Mouse (Mus musculus) forebrain, embryonic 15.5 days (tissue): Measurements from ENCODE around the gene Snx5. TPM values are rescaled to one million over a fixed set of nuclear protein-coding genes. Genes with fewer than 3 reads are reported as not detected.

Experiments used
- ATAC-seq: fragments of 200-750 bp; cut with Nextera tagmentation; replicated peaks from 2 replicates; pipeline ENCODE4 v1.8.0; 2017; ENCODE audit warnings: mild to moderate bottlenecking, moderate TSS enrichment, moderate library complexity
- H3K27ac ChIP-seq: fragments of 300-500 bp; sonication (generic); replicated peaks from 2 replicates; pipeline ENCODE4 v1.5.1; 2015; ENCODE audit warnings: mild to moderate bottlenecking, inconsistent platforms
- H3K27me3 ChIP-seq: fragments of 300-500 bp; sonication (generic); 2 replicates; pipeline ENCODE4 v1.6.1; 2015; ENCODE audit warnings: inconsistent platforms
- H3K36me3 ChIP-seq: fragments of 300-500 bp; sonication (generic); 2 replicates; pipeline ENCODE4 v1.6.1; 2015; ENCODE audit warnings: mild to moderate bottlenecking, inconsistent platforms
- H3K4me1 ChIP-seq: fragments of 300-500 bp; sonication (generic); 2 replicates; pipeline ENCODE4 v1.6.1; 2015; ENCODE audit warnings: inconsistent platforms
- H3K4me2 ChIP-seq: fragments of 300-500 bp; sonication (generic); replicated peaks from 2 replicates; pipeline ENCODE4 v1.6.1; 2015; ENCODE audit warnings: mild to moderate bottlenecking, inconsistent platforms
- H3K4me3 ChIP-seq: fragments of 300-500 bp; sonication (generic); 2 replicates; pipeline ENCODE4 v1.5.1; 2015; ENCODE audit warnings: mild to moderate bottlenecking, inconsistent platforms
- H3K9ac ChIP-seq: fragments of 300-500 bp; sonication (generic); replicated peaks from 2 replicates; pipeline ENCODE4 v1.6.1; 2015; ENCODE audit warnings: mild to moderate bottlenecking, inconsistent platforms
- H3K9me3 ChIP-seq: fragments of 300-500 bp; sonication (generic); 2 replicates; pipeline ENCODE4 v1.6.1; 2016; ENCODE audit warnings: inconsistent platforms
- WGBS: fragments of 180-500 bp; shearing (Covaris S2); methylation state at CpG from one replicate; pipeline ENCODE4 v1.1.7; 2015; ENCODE audit warnings: mixed read lengths; 5-methylcytosine and 5-hydroxymethylcytosine counted together
- polyA plus RNA-seq: library from polyadenylated mRNA; unstranded; fragments of >200 nt; fragmentation: Nextera tagmentation; extraction: Ambion mirVana; gene quantifications from 2 replicates; pipeline ENCODE4 v1.2.1, GENCODE M21; 2015

Gene Snx5
- polyA plus RNA-seq, 1 experiment from 2014 or later: 58.8 TPM

GRCm38 (mm10) chr2:144265120-144265488 lies 5.6 kb downstream of the Snx5 start:
- Histone ChIP-seq H3K36me3 (peaks cover 6% of the 10 kb centered on the region; the same call in 1 of the 2 replicates), H3K27me3 (no peaks in the 10 kb centered on the region), H3K4me3 (no peak overlapping the region), H3K9me3 (no peaks in the 10 kb centered on the region), H3K4me1 (peaks cover 38% of the 10 kb centered on the region), H3K27ac (no peak overlapping the region), H3K4me2 (no peak overlapping the region), H3K9ac (no peak overlapping the region)
- no peak for ATAC-seq
- 66% methylated on average over 3 of the region's 3 CpGs for WGBS

- H3K36me3 ChIP-seq: peaks cover 7% of the 10 kb centered on the region
- WGBS: 73% methylated on average over 5 of the region's 5 CpGs
- no peak overlapping the region for H3K27ac ChIP-seq
- no peaks in the 10 kb centered on the region for H3K27me3 ChIP-seq
- H3K4me2 ChIP-seq: no peak overlapping the region
- H3K9ac ChIP-seq: no peak overlapping the region
- H3K9me3 ChIP-seq: no peaks in the 10 kb centered on the region
- H3K4me1 ChIP-seq: peaks cover 37% of the 10 kb centered on the region
- no peak for ATAC-seq
- no peak overlapping the region for H3K4me3 ChIP-seq
These were observed 6.1 kb downstream of the Snx5 start for GRCm38 (mm10) chr2:144264398-144265119.

DNA sequence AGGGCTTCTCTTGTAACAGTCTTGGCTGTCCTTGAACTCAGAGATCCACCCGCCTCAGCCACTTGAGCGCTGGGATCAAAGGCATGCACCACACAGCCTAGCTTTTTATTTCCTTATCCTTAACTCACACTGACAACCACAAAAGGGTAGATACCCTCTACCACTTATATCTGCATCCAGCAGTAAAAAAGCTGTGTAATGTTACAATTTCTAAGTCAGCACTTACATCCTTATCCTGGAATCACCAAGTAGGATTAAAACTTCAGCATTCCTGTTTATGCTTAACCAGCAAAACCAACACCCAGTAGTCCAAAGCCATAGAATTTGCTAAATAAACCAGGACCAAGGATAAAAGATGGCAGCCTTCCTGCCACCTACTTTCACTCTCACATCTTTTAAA lies 7.9 kb downstream of the Snx5 start:
- peaks cover 19% of the 10 kb centered on the region for H3K4me1 ChIP-seq
- no peak overlapping the region for H3K9ac ChIP-seq
- H3K4me2 ChIP-seq: no peak overlapping the region
- no peak for ATAC-seq
- 92% methylated on average over 2 of the region's 2 CpGs for WGBS
- H3K27ac ChIP-seq: no peak overlapping the region
- no peak overlapping the region for H3K4me3 ChIP-seq
- H3K36me3 ChIP-seq: peaks cover 24% of the 10 kb centered on the region
- H3K9me3 ChIP-seq: no peaks in the 10 kb centered on the region
- H3K27me3 ChIP-seq: no peaks in the 10 kb centered on the region

DNA sequence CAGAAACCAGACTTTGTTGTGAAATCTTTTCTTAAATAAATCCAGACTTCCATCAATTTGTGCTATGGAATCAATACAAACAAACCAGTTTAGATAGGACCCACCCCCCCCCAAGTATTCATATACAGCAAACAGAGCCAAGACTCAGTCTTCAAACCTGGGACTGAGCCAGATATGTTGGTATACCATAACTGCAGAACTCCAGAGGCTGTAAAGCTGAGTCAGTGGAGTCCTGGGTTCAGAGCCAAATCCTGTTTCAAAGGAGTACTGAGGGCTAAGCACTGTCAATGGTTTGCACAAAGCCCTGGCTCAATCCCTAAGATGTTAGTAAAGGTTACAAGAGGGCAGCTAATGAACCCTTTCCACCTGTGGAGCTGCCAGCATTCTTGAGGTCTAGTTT lies 20.6 kb downstream of the Snx5 start:
- Histone ChIP-seq H3K9me3 (no peaks in the 10 kb centered on the region), H3K4me3 (no peak overlapping the region), H3K36me3 (peaks cover 58% of the 10 kb centered on the region), H3K4me2 (no peak overlapping the region), H3K27me3 (no peaks in the 10 kb centered on the region), H3K27ac (no peak overlapping the region), H3K9ac (no peak overlapping the region), H3K4me1 (no peaks in the 10 kb centered on the region)
- no peak for ATAC-seq

GRCm38 (mm10) chr2:144248613-144249376 lies 21.9 kb downstream of the Snx5 start:
- H3K27ac ChIP-seq: no peak overlapping the region
- no peaks in the 10 kb centered on the region for H3K27me3 ChIP-seq
- peaks cover 45% of the 10 kb centered on the region for H3K36me3 ChIP-seq

GRCm38 (mm10) chr2:144247337-144247978 lies 23.2 kb downstream of the Snx5 start:
- H3K9ac ChIP-seq: no peak overlapping the region
- H3K4me2 ChIP-seq: no peak overlapping the region
- peaks cover 34% of the 10 kb centered on the region for H3K36me3 ChIP-seq
- no peaks in the 10 kb centered on the region for H3K9me3 ChIP-seq
- ATAC-seq: no peak; the same call in 1 of the 2 replicates
- H3K4me1 ChIP-seq: no peaks in the 10 kb centered on the region
- no peak overlapping the region for H3K4me3 ChIP-seq
- H3K27me3 ChIP-seq: no peaks in the 10 kb centered on the region
- no peak overlapping the region for H3K27ac ChIP-seq
- 47% methylated on average over 5 of the region's 5 CpGs for WGBS

More at GRCm38 (mm10) chr2:144248613-144249376, 21.9 kb downstream of the Snx5 start:
- Histone ChIP-seq H3K4me2 (no peak overlapping the region), H3K4me1 (no peaks in the 10 kb centered on the region), H3K4me3 (no peak overlapping the region), H3K9ac (no peak overlapping the region), H3K9me3 (no peaks in the 10 kb centered on the region)
- 42% methylated on average over 4 of the region's 4 CpGs for WGBS
- ATAC-seq: no peak

GRCm38 (mm10) chr2:144246270-144246669 lies 24.4 kb downstream of the Snx5 start:
- ATAC-seq: no peak
- no peak overlapping the region for H3K27ac ChIP-seq
- H3K9me3 ChIP-seq: no peaks in the 10 kb centered on the region
- no peak overlapping the region for H3K4me2 ChIP-seq
- H3K27me3 ChIP-seq: no peaks in the 10 kb centered on the region
- H3K36me3 ChIP-seq: peaks cover 24% of the 10 kb centered on the region
- WGBS: 84% methylated on average over 2 of the region's 2 CpGs
- no peak overlapping the region for H3K4me3 ChIP-seq
- H3K4me1 ChIP-seq: no peaks in the 10 kb centered on the region
- no peak overlapping the region for H3K9ac ChIP-seq

DNA sequence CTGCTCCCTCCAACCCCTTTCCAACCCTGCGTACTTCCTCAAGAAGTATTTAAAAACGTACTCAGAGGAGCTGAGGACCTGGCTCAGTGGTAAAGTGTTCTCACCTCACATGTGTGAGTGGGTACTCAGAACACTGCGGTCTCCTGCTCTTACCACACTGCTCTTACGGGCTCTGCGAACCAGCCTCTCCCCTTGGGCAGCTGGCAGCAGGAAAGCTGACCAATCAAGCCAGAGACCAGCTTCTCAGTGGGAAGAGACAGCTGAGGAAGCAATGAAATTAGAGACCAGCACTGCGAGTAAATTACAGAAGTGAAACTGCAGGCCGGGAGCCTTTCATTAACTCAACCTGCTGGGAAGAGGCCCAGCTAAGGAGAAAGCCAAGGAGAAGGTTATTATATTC lies 25.2 kb downstream of the Snx5 start:
- Histone ChIP-seq H3K9ac (no peak overlapping the region), H3K4me2 (no peak overlapping the region), H3K36me3 (peaks cover 17% of the 10 kb centered on the region), H3K27me3 (no peaks in the 10 kb centered on the region), H3K9me3 (no peaks in the 10 kb centered on the region), H3K4me3 (no peak overlapping the region), H3K27ac (no peak overlapping the region), H3K4me1 (no peaks in the 10 kb centered on the region)
- no peak for ATAC-seq
- 77% methylated on average over 7 of the region's 7 CpGs for WGBS

GRCm38 (mm10) chr2:144240095-144240899 lies 30.4 kb downstream of the Snx5 start:
- Histone ChIP-seq H3K4me3 (no peak overlapping the region), H3K9me3 (no peaks in the 10 kb centered on the region), H3K27ac (no peak overlapping the region), H3K4me2 (no peak overlapping the region), H3K9ac (no peak overlapping the region), H3K27me3 (no peaks in the 10 kb centered on the region), H3K4me1 (no peaks in the 10 kb centered on the region), H3K36me3 (no peaks in the 10 kb centered on the region)
- 86% methylated on average over 3 of the region's 3 CpGs for WGBS
- no peak for ATAC-seq

- H3K4me3 ChIP-seq: no peak overlapping the region
- no peaks in the 10 kb centered on the region; the same call in 1 of the 2 replicates for H3K9me3 ChIP-seq
- no peaks in the 10 kb centered on the region for H3K4me1 ChIP-seq
- no peak overlapping the region for H3K27ac ChIP-seq
- no peak for ATAC-seq
- H3K9ac ChIP-seq: no peak overlapping the region
- no peaks in the 10 kb centered on the region for H3K36me3 ChIP-seq
- H3K27me3 ChIP-seq: no peaks in the 10 kb centered on the region
- H3K4me2 ChIP-seq: no peak overlapping the region
- WGBS: 64% methylated on average over 2 of the region's 2 CpGs
These were observed 31.4 kb downstream of the Snx5 start for GRCm38 (mm10) chr2:144239318-144239717.

DNA sequence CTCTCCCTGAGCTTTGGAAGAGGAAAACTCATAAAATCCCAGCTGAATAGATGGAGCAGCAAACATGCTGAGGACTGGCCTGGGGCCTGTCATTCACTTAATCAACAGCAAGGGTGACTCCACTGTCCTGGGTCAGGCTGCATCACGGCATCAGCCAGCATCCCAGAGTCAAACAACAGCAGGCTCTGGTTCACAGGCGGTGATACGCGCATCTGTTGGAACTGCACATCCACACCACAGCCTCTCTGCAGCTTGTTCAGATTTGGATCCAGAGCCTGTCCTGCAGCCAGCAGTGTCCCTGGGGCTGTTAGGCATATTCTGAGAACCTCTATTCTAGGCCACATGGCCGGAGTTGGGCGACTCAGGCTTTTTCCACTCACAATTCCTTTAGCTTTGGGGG lies 32.4 kb downstream of the Snx5 start:
- ATAC-seq: no peak
- Histone ChIP-seq H3K4me1 (no peaks in the 10 kb centered on the region), H3K36me3 (no peaks in the 10 kb centered on the region), H3K4me3 (no peak overlapping the region), H3K4me2 (no peak overlapping the region), H3K27ac (no peak overlapping the region), H3K9ac (no peak overlapping the region), H3K9me3 (no peaks in the 10 kb centered on the region; the same call in 1 of the 2 replicates), H3K27me3 (no peaks in the 10 kb centered on the region)
- WGBS: 82% methylated on average over 6 of the region's 6 CpGs
